In the genomic region with DNA sequence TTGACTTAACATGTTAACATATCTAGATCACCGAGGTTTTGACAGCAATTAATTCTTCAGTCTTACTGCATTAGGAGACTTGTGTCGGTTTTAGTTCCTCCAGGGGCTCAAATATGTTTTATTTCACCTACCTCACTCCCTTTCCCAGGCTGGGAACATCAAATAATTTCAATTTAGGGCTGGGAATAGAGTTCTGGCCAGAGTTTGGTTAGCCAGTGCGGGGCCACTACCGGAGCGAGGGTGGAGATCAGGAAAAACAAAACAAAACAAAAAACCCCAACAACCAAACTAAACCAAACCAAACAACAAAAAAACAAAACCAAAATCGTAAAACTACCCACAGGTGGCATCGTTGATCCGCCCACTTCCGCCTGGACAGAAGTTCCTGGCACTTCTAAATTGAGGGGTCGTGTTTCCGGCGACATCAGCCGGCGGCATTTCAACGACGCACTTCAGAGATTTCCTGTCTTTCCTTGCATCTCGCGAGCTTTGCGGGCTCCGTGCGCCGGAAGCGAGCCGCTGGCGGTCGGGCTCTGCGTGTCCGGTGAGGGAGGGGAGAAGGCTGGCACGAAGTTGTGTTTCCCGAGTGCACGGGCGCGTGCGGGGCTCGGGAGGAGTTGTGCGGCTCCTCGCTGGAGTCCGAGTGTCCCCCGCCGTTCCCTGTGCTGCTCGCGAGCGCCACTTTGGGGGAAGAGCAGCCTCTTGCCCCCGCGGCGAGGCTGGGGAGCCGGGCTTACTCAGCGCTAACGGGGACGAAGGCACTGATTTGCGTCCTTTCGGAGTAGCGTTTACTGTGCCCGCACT, we compare ENCODE assay signal across 8 mouse cellular contexts. TPM values are rescaled to one million over a fixed set of nuclear protein-coding genes. Genes with fewer than 3 reads are reported as not detected.
DNase-seq lines count a peak whose midpoint lies in the region; ATAC-seq lines count a peak whose summit lies in the region.

Gene Ssbp1, plus strand, starts transcription at position 437 of the 804 bp plus-strand sequence.

- ATAC-seq in megakaryocyte progenitor cell, adult 5-6 weeks (replicated peaks; ENCODE audit: poor library complexity), result peak; percentile 99

- peak; percentile 98 for DNase-seq in adipocyte (ENCODE audit: low spot score)
- DNase-seq in embryo, embryonic 10 days (ENCODE audit: low spot score), result peak; percentile 97
- peak; percentile 89 for DNase-seq in gastrocnemius, postnatal 10 days
- peak; percentile 97 for DNase-seq in induced T-regulatory cell, adult 2 months (ENCODE audit: low read depth)
- DNase-seq in left cerebral cortex, adult 9 months (ENCODE audit: low spot score in 2 of 2), result peak; percentile 67 to 92
- DNase-seq in right cerebral cortex, postnatal 14 days, result peak; percentile 90
- DNase-seq in urinary bladder, postnatal 36 days (ENCODE audit: low spot score in 2 of 2), result peak; percentile 89 to 91

RNA-seq across cellular contexts. Expression of gene Ssbp1, which starts in this region (rescaled TPM):
- 10 to 100 TPM; 32.4 to 33.7 TPM for total RNA-seq in gastrocnemius, postnatal 10 days (2021)
- total RNA-seq in megakaryocyte progenitor cell, adult 5-6 weeks (2015), result 155 and 183 TPM in 2 replicates
- total RNA-seq in megakaryocyte progenitor cell, adult 5-6 weeks (2017), result 98.6 and 141 TPM in 2 replicates

Comparison
In these comparisons a context has a peak if more than half of its experiments do, and no peak if none do; other contexts are left out.
1. Peak in every context shown above with its lines: DNase-seq and ATAC-seq.